Mouse (Mus musculus) midbrain, postnatal 0 days (tissue): Measurements from ENCODE around the gene Iglon5. TPM values are rescaled to one million over a fixed set of nuclear protein-coding genes. Genes with fewer than 3 reads are reported as not detected.
A peak's percentile ranks its signal among the peaks of the same experiment; 100 is the strongest.

ENCODE experiments used
- ATAC-seq: fragments of 200-750 bp; cut with Nextera tagmentation; 2 replicates; pipeline ENCODE4 v1.8.0; 2017; ENCODE audit warnings: moderate number of reproducible peaks, mild to moderate bottlenecking, moderate TSS enrichment, moderate library complexity; ENCODE audit not compliant: low FRiP score
- DNase-seq: peaks from one replicate; pipeline ENCODE4 v3.0.0-alpha.2; 2015; ENCODE audit warnings: low spot score
- H3K27ac ChIP-seq: fragments of 300-500 bp; sonication (generic); 2 replicates; pipeline ENCODE4 v1.5.1; 2014; ENCODE audit warnings: low read depth, mild to moderate bottlenecking, low read length, mixed read lengths
- H3K27me3 ChIP-seq: fragments of 300-500 bp; sonication (generic); 2 replicates; pipeline ENCODE4 v1.6.1; 2014; ENCODE audit warnings: low read length, control low read depth, mixed read lengths; ENCODE audit not compliant: insufficient read depth
- H3K36me3 ChIP-seq: fragments of 300-500 bp; sonication (generic); 2 replicates; pipeline ENCODE4 v1.6.1; 2014; ENCODE audit warnings: low read length, control low read depth, mixed read lengths; ENCODE audit not compliant: insufficient read depth
- H3K4me1 ChIP-seq: fragments of 300-500 bp; sonication (generic); 2 replicates; pipeline ENCODE4 v1.6.1; 2014; ENCODE audit warnings: mild to moderate bottlenecking, control low read depth, antibody characterized with exemption, low read length, mixed read lengths; ENCODE audit not compliant: insufficient read depth
- H3K4me2 ChIP-seq: fragments of 300-500 bp; sonication (generic); 2 replicates; pipeline ENCODE4 v1.6.1; 2014; ENCODE audit warnings: low read depth, mild to moderate bottlenecking, low read length, mixed read lengths; ENCODE audit not compliant: poor library complexity, severe bottlenecking
- H3K4me3 ChIP-seq: fragments of 300-500 bp; sonication (generic); 2 replicates; pipeline ENCODE4 v1.5.1; 2014; ENCODE audit warnings: low read depth, mild to moderate bottlenecking, low read length, moderate library complexity
- H3K9ac ChIP-seq: fragments of 300-500 bp; sonication (generic); replicated peaks from 2 replicates; pipeline ENCODE4 v1.6.1; 2014; ENCODE audit warnings: mild to moderate bottlenecking, low read length, moderate library complexity, mixed read lengths; ENCODE audit not compliant: poor library complexity, severe bottlenecking
- H3K9me3 ChIP-seq: fragments of 300-500 bp; sonication (generic); 2 replicates; pipeline ENCODE4 v1.6.1; 2016; ENCODE audit warnings: low read length, control low read depth
- CTCF ChIP-seq: IDR thresholded peaks from 2 replicates; pipeline ENCODE4 v1.5.1; 2016; ENCODE audit warnings: antibody characterized with exemption, mild to moderate bottlenecking
- WGBS: fragments of 180-500 bp; shearing (Covaris S2); extraction: QIAGEN DNeasy Blood & Tissue Kit; methylation state at CpG from one replicate; pipeline ENCODE4 v1.1.7; 2014; 5-methylcytosine and 5-hydroxymethylcytosine counted together
- polyA plus RNA-seq: library from polyadenylated mRNA; unstranded; fragments of >200 nt; fragmentation: Nextera tagmentation; extraction: Ambion mirVana; gene quantifications from 2 replicates; pipeline ENCODE4 v1.2.1, GENCODE M21; 2015
- total RNA-seq: library from RNA; depleted of rRNA; stranded (reverse); fragments of >200 nt; gene quantifications from 2 replicates; pipeline ENCODE4 v1.2.3, GENCODE M21; 2014

Iglon5 gene
- total and polyA plus RNA-seq, 2 experiments from 2014 or later: 7.8 to 72.4 TPM

GRCm38 (mm10) chr7:43475706-43476105 is 14.2 kb downstream of the Iglon5 start:
- peaks cover 28% of the 10 kb centered on the region for H3K36me3 ChIP-seq
- H3K9me3 ChIP-seq: no peaks in the 10 kb centered on the region
- ATAC-seq (peak; percentile 28; the same call in 1 of the 2 replicates), DNase-seq (no peak)
- H3K9ac ChIP-seq: no peak overlapping the region
- WGBS: 23% methylated on average over 23 of the region's 23 CpGs
- H3K27ac ChIP-seq: no peak overlapping the region
- no peaks in the 10 kb centered on the region for H3K27me3 ChIP-seq
- peak; percentile 53 for TF ChIP-seq CTCF
- no peak overlapping the region for H3K4me2 ChIP-seq
- H3K4me3 ChIP-seq: no peak overlapping the region
- H3K4me1 ChIP-seq: no peaks in the 10 kb centered on the region

GRCm38 (mm10) chr7:43470373-43470772 is 19.5 kb downstream of the Iglon5 start:
- Histone ChIP-seq H3K36me3 (peaks cover 8% of the 10 kb centered on the region; the same call in 1 of the 2 replicates), H3K4me2 (no peak overlapping the region), H3K4me1 (no peaks in the 10 kb centered on the region), H3K9ac (no peak overlapping the region), H3K9me3 (no peaks in the 10 kb centered on the region), H3K27ac (no peak overlapping the region), H3K27me3 (no peaks in the 10 kb centered on the region), H3K4me3 (no peak overlapping the region)
- ATAC-seq (no peak), DNase-seq (peak; percentile 25)
- peak; percentile 70 for TF ChIP-seq CTCF
- WGBS: 40% methylated on average over 8 of the region's 8 CpGs

GRCm38 (mm10) chr7:43466099-43466694 is 23.7 kb downstream of the Iglon5 start:
- Histone ChIP-seq H3K36me3 (no peaks in the 10 kb centered on the region), H3K9me3 (no peaks in the 10 kb centered on the region), H3K27ac (peak overlapping the region; percentile 39; the same call in 1 of the 2 replicates), H3K9ac (peak overlapping the region; percentile 60), H3K4me1 (no peaks in the 10 kb centered on the region), H3K4me3 (peak overlapping the region; percentile 48), H3K4me2 (peak overlapping the region; percentile 89), H3K27me3 (no peaks in the 10 kb centered on the region)
- WGBS: under 1% methylated on average over 33 of the region's 33 CpGs
- peak; percentile 96 for TF ChIP-seq CTCF
- peak; percentile 87 for DNase-seq
- ATAC-seq: peak; percentile 74

GRCm38 (mm10) chr7:43465344-43466098 is 24.4 kb downstream of the Iglon5 start:
- Histone ChIP-seq H3K36me3 (no peaks in the 10 kb centered on the region), H3K4me3 (peak overlapping the region; percentile 48), H3K4me2 (peak overlapping the region; percentile 89), H3K4me1 (no peaks in the 10 kb centered on the region), H3K9ac (peak overlapping the region; percentile 71), H3K9me3 (no peaks in the 10 kb centered on the region), H3K27me3 (no peaks in the 10 kb centered on the region), H3K27ac (peak overlapping the region; percentile 68; the same call in 1 of the 2 replicates)
- DNase-seq (peak; percentile 93), ATAC-seq (peak; percentile 83)
- peak; percentile 61 for TF ChIP-seq CTCF
- under 1% methylated on average over 33 of the region's 33 CpGs for WGBS

- no peak; the same call in 1 of the 2 replicates for TF ChIP-seq CTCF
- H3K27ac ChIP-seq: peak overlapping the region; percentile 68; the same call in 1 of the 2 replicates
- peak overlapping the region; percentile 71 for H3K9ac ChIP-seq
- no peaks in the 10 kb centered on the region for H3K36me3 ChIP-seq
- no peaks in the 10 kb centered on the region for H3K9me3 ChIP-seq
- H3K4me3 ChIP-seq: peak overlapping the region; percentile 48
- WGBS: 6% methylated on average over 34 of the region's 35 CpGs
- ATAC-seq (peak; percentile 4), DNase-seq (peak; percentile 61)
- no peaks in the 10 kb centered on the region for H3K4me1 ChIP-seq
- H3K27me3 ChIP-seq: no peaks in the 10 kb centered on the region
- peak overlapping the region; percentile 89 for H3K4me2 ChIP-seq
Observed at GRCm38 (mm10) chr7:43464864-43465343, 25.0 kb downstream of the Iglon5 start.

- no peak for ATAC-seq
- WGBS: 83% methylated on average over 7 of the region's 7 CpGs
- Histone ChIP-seq H3K4me1 (no peaks in the 10 kb centered on the region), H3K9me3 (no peaks in the 10 kb centered on the region), H3K4me3 (no peak overlapping the region), H3K4me2 (no peak overlapping the region), H3K36me3 (no peaks in the 10 kb centered on the region), H3K27ac (no peak overlapping the region), H3K9ac (no peak overlapping the region), H3K27me3 (no peaks in the 10 kb centered on the region)
- TF ChIP-seq CTCF: no peak
- no peak for DNase-seq
Observed at GRCm38 (mm10) chr7:43463976-43464375, 25.9 kb downstream of the Iglon5 start.
